ENCODE assay signal across 7 mouse cellular contexts in genomic region chr4:134249651-134250050, GRCm38 (mm10). TPM values are rescaled to one million over a fixed set of nuclear protein-coding genes. Genes with fewer than 3 reads are reported as not detected.
A peak's percentile ranks its signal among the peaks of the same experiment; 100 is the strongest.
DNase-seq lines count a peak whose midpoint lies in the region; ATAC-seq and TF ChIP-seq lines count a peak whose summit lies in the region.

No protein-coding gene starts in this region.

- peak; percentile 76 for TF ChIP-seq CTCF in hindbrain, postnatal 0 days (IDR thresholded peaks at IDR 0.05; ENCODE audit: low read depth)

- H3K4me3 ChIP-seq in hindbrain, postnatal 0 days (ENCODE audit: low read length) = peak overlapping the region; percentile 52
- H3K4me3 ChIP-seq in limb, embryonic 11.5 days (ENCODE audit: low read depth, low read length) = peak overlapping the region; percentile 22
- peak overlapping the region; percentile 54 for H3K4me3 ChIP-seq in midbrain, embryonic 13.5 days (replicated peaks)

- DNase-seq in R1 (ENCODE audit: low read depth, low spot score) = peak; percentile 59
- peak; percentile 74 to 78 for DNase-seq in cerebellum, postnatal 14 days
- peak; percentile 65 for DNase-seq in gastrocnemius, adult 18-20 months (ENCODE audit: low spot score)
- peak; percentile 83 for DNase-seq in hindbrain, postnatal 0 days (ENCODE audit: low spot score)
- DNase-seq in limb, embryonic 11.5 days (ENCODE audit: low spot score) = peak; percentile 90
- peak; percentile 36 to 73 for DNase-seq in spleen, adult 18-20 months

- 1% methylated on average over 29 of the region's 30 CpGs for WGBS in hindbrain, postnatal 0 days
- 1% methylated on average over 30 of the region's 30 CpGs for WGBS in limb, embryonic 11.5 days
- under 1% methylated on average over 30 of the region's 30 CpGs for WGBS in midbrain, embryonic 13.5 days

- peak; percentile 21; the same call in 1 of the 2 replicates for ATAC-seq in hindbrain, postnatal 0 days
- 0 out of 2 replicates have a peak, but pooled peaks have one; percentile 45 for ATAC-seq in limb, embryonic 11.5 days (ENCODE audit: insufficient number of reproducible peaks, low FRiP score, low TSS enrichment, low read depth)
- ATAC-seq in midbrain, embryonic 13.5 days = peak; percentile 40; the same call in 1 of the 2 replicates

- H3K4me1 ChIP-seq in hindbrain, postnatal 0 days (ENCODE audit: insufficient read depth, low read length) = peaks cover 19% of the 10 kb centered on the region
- H3K4me1 ChIP-seq in limb, embryonic 11.5 days (ENCODE audit: control insufficient read depth, insufficient read depth, low read length) = peaks cover 30% of the 10 kb centered on the region
- H3K4me1 ChIP-seq in midbrain, embryonic 13.5 days (replicated peaks) = peaks cover 64% of the 10 kb centered on the region

- H3K9ac ChIP-seq in hindbrain, postnatal 0 days (replicated peaks; ENCODE audit: low read length) = 0 out of 2 replicates have a peak overlapping the region, but pooled peaks have one; percentile 28
- 0 out of 2 replicates have a peak overlapping the region, but pooled peaks have one; percentile 34 for H3K9ac ChIP-seq in limb, embryonic 11.5 days (ENCODE audit: low read length)
- H3K9ac ChIP-seq in midbrain, embryonic 13.5 days (replicated peaks) = peak overlapping the region; percentile 51

- peaks cover 15% of the 10 kb centered on the region for H3K27me3 ChIP-seq in hindbrain, postnatal 0 days (ENCODE audit: insufficient read depth, low read length)
- H3K27me3 ChIP-seq in limb, embryonic 11.5 days (ENCODE audit: control insufficient read depth, insufficient read depth, low read length) = peaks cover 50% of the 10 kb centered on the region
- H3K27me3 ChIP-seq in midbrain, embryonic 13.5 days = peaks cover 84% of the 10 kb centered on the region

- H3K27ac ChIP-seq in hindbrain, postnatal 0 days = no peak overlapping the region
- H3K27ac ChIP-seq in limb, embryonic 11.5 days (replicated peaks; ENCODE audit: low read depth, low read length) = no peak overlapping the region
- no peak overlapping the region for H3K27ac ChIP-seq in midbrain, embryonic 13.5 days

- H3K36me3 ChIP-seq in hindbrain, postnatal 0 days (ENCODE audit: insufficient read depth, low read length) = no peaks in the 10 kb centered on the region
- no peaks in the 10 kb centered on the region for H3K36me3 ChIP-seq in limb, embryonic 11.5 days (ENCODE audit: control insufficient read depth, insufficient read depth, low read length)
- H3K36me3 ChIP-seq in midbrain, embryonic 13.5 days = no peaks in the 10 kb centered on the region

- peak overlapping the region; percentile 68 for H3K4me2 ChIP-seq in hindbrain, postnatal 0 days (ENCODE audit: low read depth, low read length)
- peak overlapping the region; percentile 93 for H3K4me2 ChIP-seq in limb, embryonic 11.5 days (ENCODE audit: low read depth, severe bottlenecking)
- peak overlapping the region; percentile 79 for H3K4me2 ChIP-seq in midbrain, embryonic 13.5 days (replicated peaks)

- no peaks in the 10 kb centered on the region for H3K9me3 ChIP-seq in hindbrain, postnatal 0 days (ENCODE audit: low read length)
- no peaks in the 10 kb centered on the region for H3K9me3 ChIP-seq in limb, embryonic 11.5 days (ENCODE audit: control insufficient read depth, low read length)
- no peaks in the 10 kb centered on the region for H3K9me3 ChIP-seq in midbrain, embryonic 13.5 days

RNA-seq across cellular contexts. Expression of gene Gm30191, which starts 2.9 kb away (rescaled TPM):
- total RNA-seq in gastrocnemius, adult 18-20 months (2021) = not detected
- total RNA-seq in hindbrain, postnatal 0 days (2014; rRNA removed) = not detected in 2 replicates
- 0.59 and 0.79 TPM in 2 replicates for polyA plus RNA-seq in hindbrain, postnatal 0 days (2015; fragmentation: Nextera tagmentation; extraction: Ambion mirVana)
- not detected in 2 replicates for polyA plus RNA-seq in limb, embryonic 11.5 days (2014; fragmentation: Nextera tagmentation; extraction: Ambion mirVana)
- not detected in 2 replicates for polyA plus RNA-seq in midbrain, embryonic 13.5 days (2015; fragmentation: Nextera tagmentation; extraction: Ambion mirVana)

RNA-seq across cellular contexts. Expression of gene Grrp1, which starts 4.3 kb away (rescaled TPM):
- total RNA-seq in gastrocnemius, adult 18-20 months (2021) = 1 to 10 TPM; 2.9 to 3.1 TPM
- total RNA-seq in hindbrain, postnatal 0 days (2014; rRNA removed) = 13.7 and 18.4 TPM in 2 replicates
- polyA plus RNA-seq in hindbrain, postnatal 0 days (2015; fragmentation: Nextera tagmentation; extraction: Ambion mirVana) = 11.1 and 12.2 TPM in 2 replicates
- 5.5 and 7.1 TPM in 2 replicates for polyA plus RNA-seq in limb, embryonic 11.5 days (2014; fragmentation: Nextera tagmentation; extraction: Ambion mirVana)
- polyA plus RNA-seq in midbrain, embryonic 13.5 days (2015; fragmentation: Nextera tagmentation; extraction: Ambion mirVana) = 6.2 and 8.1 TPM in 2 replicates

RNA-seq across cellular contexts. Expression of gene Zfp593, which starts 4.3 kb away (rescaled TPM):
- 1 to 10 TPM; 4.7 to 5.7 TPM for total RNA-seq in gastrocnemius, adult 18-20 months (2021)
- 10.2 and 10.6 TPM in 2 replicates for total RNA-seq in hindbrain, postnatal 0 days (2014; rRNA removed)
- 11.0 and 12.5 TPM in 2 replicates for polyA plus RNA-seq in hindbrain, postnatal 0 days (2015; fragmentation: Nextera tagmentation; extraction: Ambion mirVana)
- 16.2 and 17.1 TPM in 2 replicates for polyA plus RNA-seq in limb, embryonic 11.5 days (2014; fragmentation: Nextera tagmentation; extraction: Ambion mirVana)
- 14.9 and 15.6 TPM in 2 replicates for polyA plus RNA-seq in midbrain, embryonic 13.5 days (2015; fragmentation: Nextera tagmentation; extraction: Ambion mirVana)

RNA-seq across cellular contexts. Expression of gene E130218I03Rik, which starts 6.2 kb away (rescaled TPM):
- under 1 TPM; 0.69 to 0.73 TPM for total RNA-seq in gastrocnemius, adult 18-20 months (2021)
- 0.31 TPM in 1 of 2 replicates, not detected in the other for total RNA-seq in hindbrain, postnatal 0 days (2014; rRNA removed)
- polyA plus RNA-seq in hindbrain, postnatal 0 days (2015; fragmentation: Nextera tagmentation; extraction: Ambion mirVana) = 0.95 and 1.4 TPM in 2 replicates
- polyA plus RNA-seq in limb, embryonic 11.5 days (2014; fragmentation: Nextera tagmentation; extraction: Ambion mirVana) = 0.35 and 0.43 TPM in 2 replicates
- 0.17 and 0.62 TPM in 2 replicates for polyA plus RNA-seq in midbrain, embryonic 13.5 days (2015; fragmentation: Nextera tagmentation; extraction: Ambion mirVana)

RNA-seq across cellular contexts. Expression of gene Cnksr1, which starts 11.5 kb away (rescaled TPM):
- 10 to 100 TPM; 44.4 to 65.0 TPM for total RNA-seq in gastrocnemius, adult 18-20 months (2021)
- 0.26 TPM in 1 of 2 replicates, not detected in the other for total RNA-seq in hindbrain, postnatal 0 days (2014; rRNA removed)
- 0.14 and 0.25 TPM in 2 replicates for polyA plus RNA-seq in hindbrain, postnatal 0 days (2015; fragmentation: Nextera tagmentation; extraction: Ambion mirVana)
- 0.81 and 1.5 TPM in 2 replicates for polyA plus RNA-seq in limb, embryonic 11.5 days (2014; fragmentation: Nextera tagmentation; extraction: Ambion mirVana)
- polyA plus RNA-seq in midbrain, embryonic 13.5 days (2015; fragmentation: Nextera tagmentation; extraction: Ambion mirVana) = 0.15 and 0.20 TPM in 2 replicates
